Mouse (Mus musculus) left cerebral cortex, postnatal 14 days (tissue): ENCODE measurements around the gene Grik5. TPM values are rescaled to one million over a fixed set of nuclear protein-coding genes. Genes with fewer than 3 reads are reported as not detected.
A peak's percentile ranks its signal among the peaks of the same experiment; 100 is the strongest.
"Not testable (repeated sequence)": the region's sequence is repeated elsewhere in the genome, so short reads cannot be mapped to it uniquely, and the experiment has no call there.

Experiments used
- DNase-seq, 2 experiments: peaks; one replicate each; pipeline ENCODE4 v3.0.0; 2021 to 2022; ENCODE audit warnings: low spot score in 2 of 2, mixed read lengths in 1 of 2
- intact Hi-C: fragments of 180-260 bp; cut with DNase I; formaldehyde crosslinking; loops from one replicate; pipeline ENCODE4 v1.15.1; 2025
- total RNA-seq, 2 experiments: library from RNA; stranded (reverse); gene quantifications; 2 replicates each; pipeline ENCODE4 v1.2.3; 2021

Grik5 gene
- total RNA-seq, 2 experiments from 2014 or later: 264 to 270 TPM

- peak; percentile 68 to 73 for DNase-seq
- intact Hi-C loops: no loop called here
Measured at GRCm38 (mm10) chr7:25049295-25049930, 22.7 kb downstream of the Grik5 start.

- DNase-seq: peak; percentile 53 to 73
- intact Hi-C loops: no loop called here
Measured at GRCm38 (mm10) chr7:25047363-25047762, 24.8 kb downstream of the Grik5 start.

GRCm38 (mm10) chr7:25044599-25044998 is 27.5 kb downstream of the Grik5 start:
- intact Hi-C loops, DNase-seq: not testable (repeated sequence)

DNA sequence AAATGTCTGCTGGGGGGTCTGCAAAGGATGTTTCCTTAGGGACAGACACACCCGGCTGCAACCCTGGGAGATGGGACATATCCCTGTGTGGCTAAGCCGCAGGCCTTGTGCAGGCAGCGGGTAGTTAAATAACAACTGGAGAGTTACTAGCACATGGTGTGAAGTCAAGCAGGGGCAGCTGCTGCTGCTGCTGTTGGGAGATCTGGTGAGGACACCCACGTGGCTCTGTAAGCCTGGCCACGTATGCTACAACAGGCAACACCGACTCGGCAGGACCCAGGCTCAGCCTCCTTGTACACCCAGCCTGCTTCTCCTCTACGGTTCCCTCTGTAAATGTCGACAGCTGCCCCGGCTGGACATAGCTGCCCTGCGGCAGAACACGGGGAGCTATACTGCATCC is 30.2 kb downstream of the Grik5 start:
- DNase-seq: peak in 1 of 2 experiments; percentile 64
- intact Hi-C loops: no loop called here

DNA sequence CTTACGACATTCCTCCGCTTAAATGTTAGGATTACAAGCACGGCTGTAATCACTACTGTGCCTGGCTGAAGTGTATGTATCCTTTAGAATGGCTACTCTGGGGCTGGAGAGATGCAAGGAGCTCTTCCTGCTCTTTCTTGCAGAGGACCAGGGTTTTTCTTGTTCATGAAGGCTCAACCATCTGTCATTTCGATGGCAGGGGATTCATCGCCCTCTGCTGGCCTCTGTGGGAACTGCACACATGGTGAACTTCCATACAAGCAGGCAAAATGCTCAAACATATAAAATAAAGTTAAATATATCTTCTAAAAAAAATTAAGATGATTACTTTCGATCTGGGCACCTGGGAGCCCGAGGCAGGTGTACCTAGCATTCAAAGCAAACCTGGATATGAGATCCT is 36.2 kb downstream of the Grik5 start:
- DNase-seq: peak; percentile 87 to 89
- intact Hi-C loops: loop anchor here (5.0 kb wide), 1 partner anchor 36 kb away; the partner anchor contains the start of genes Grik5 and Zfp574

- DNase-seq: no peak
- intact Hi-C loops: loop anchor here (5.0 kb wide), 1 partner anchor 38 kb away; the partner anchor contains the start of genes Grik5 and Zfp574
Measured at GRCm38 (mm10) chr7:25034796-25035195, 37.4 kb downstream of the Grik5 start.

GRCm38 (mm10) chr7:25031528-25031927 is 40.6 kb downstream of the Grik5 start:
- no peak for DNase-seq
- intact Hi-C loops: no loop called here

GRCm38 (mm10) chr7:25030032-25030753 is 42.0 kb downstream of the Grik5 start:
- intact Hi-C loops: no loop called here

GRCm38 (mm10) chr7:25026452-25026851 is 45.7 kb downstream of the Grik5 start:
- intact Hi-C loops: no loop called here
- DNase-seq: no peak

More at GRCm38 (mm10) chr7:25030032-25030753, 42.0 kb downstream of the Grik5 start:
- DNase-seq: peak; percentile 79 to 84

- intact Hi-C loops: no loop called here
- no peak for DNase-seq
Measured at GRCm38 (mm10) chr7:25025855-25026439, 46.2 kb downstream of the Grik5 start.

- no peak for DNase-seq
- intact Hi-C loops: no loop called here
Measured at GRCm38 (mm10) chr7:25011592-25011991, 60.6 kb downstream of the Grik5 start.

GRCm38 (mm10) chr7:25010090-25010913 is 61.8 kb downstream of the Grik5 start:
- intact Hi-C loops: no loop called here
- peak; percentile 69 to 81 for DNase-seq

GRCm38 (mm10) chr7:25009099-25009700 is 62.9 kb downstream of the Grik5 start:
- DNase-seq: peak; percentile 78 to 86
- intact Hi-C loops: loop anchor here (5.0 kb wide), 1 partner anchor 63 kb away; the partner anchor contains the start of genes Grik5 and Zfp574

DNA sequence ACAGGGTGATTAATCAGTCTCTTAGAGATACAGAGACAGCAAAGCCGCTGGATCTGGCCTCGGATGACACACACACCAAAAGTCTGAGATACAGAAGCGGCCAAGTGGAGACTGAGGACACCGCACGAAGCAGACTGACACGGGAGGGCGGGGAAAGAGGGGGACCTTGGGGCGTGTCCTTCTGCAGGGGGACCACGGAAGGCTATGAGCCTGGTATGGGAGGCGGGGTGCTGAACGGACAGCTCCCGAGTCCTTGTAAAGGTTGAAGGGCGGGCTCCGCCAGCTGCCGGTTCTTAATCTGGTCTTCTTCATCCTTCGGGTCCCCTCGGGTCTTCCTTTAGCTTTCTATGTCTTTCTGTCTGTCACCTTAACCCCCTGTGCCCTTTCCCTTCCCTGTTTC is 63.5 kb downstream of the Grik5 start:
- peak; percentile 51 to 70 for DNase-seq
- intact Hi-C loops: loop anchor here (5.0 kb wide), 1 partner anchor 64 kb away; the partner anchor contains the start of genes Grik5 and Zfp574

DNA sequence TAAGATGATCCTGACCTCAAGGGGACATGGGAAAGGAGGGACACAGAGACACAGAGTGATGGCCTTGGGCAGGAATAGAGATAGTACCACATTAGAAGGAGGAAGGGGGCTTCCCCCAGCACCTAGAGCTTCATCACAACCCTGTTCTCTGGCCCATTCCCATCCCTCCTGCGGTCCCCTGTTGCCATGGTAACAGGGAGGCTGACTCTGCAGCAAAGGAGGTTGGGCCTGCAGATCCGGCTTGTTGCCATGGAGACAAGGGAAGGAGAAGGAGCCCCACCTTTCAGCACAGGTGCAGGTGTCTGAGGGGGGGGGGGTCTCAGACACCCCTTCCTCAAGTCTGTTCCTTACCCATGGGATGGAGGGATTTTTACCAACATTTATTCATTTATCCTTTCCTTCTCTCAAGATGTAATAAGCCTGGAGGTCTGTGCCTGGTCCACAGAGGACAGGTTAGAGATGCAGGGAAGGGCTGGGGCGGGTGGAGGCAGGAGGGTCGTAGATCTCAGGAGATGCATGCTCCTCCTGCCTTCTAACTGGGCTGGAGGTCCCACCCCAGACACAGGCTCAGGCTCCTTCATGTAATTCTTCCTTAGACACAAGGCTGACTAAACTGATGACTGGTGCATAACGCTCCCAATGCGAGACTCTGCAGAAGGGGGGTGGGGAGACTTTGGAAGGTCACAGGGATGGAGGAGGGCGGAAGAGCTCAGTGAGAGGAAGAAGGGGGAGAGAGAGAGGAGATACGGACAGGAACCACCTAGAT is 64.4 kb downstream of the Grik5 start:
- intact Hi-C loops: loop anchor here (5.0 kb wide), 1 partner anchor 65 kb away; the partner anchor contains the start of genes Grik5 and Zfp574
- peak; percentile 83 to 91 for DNase-seq

GRCm38 (mm10) chr7:25006586-25007364 is 65.4 kb downstream of the Grik5 start:
- intact Hi-C loops: loop anchor here (5.0 kb wide), 1 partner anchor 66 kb away; the partner anchor contains the start of genes Grik5 and Zfp574
- DNase-seq: peak; percentile 64 to 87

- intact Hi-C loops: loop anchor here (5.0 kb wide), 1 partner anchor 66 kb away; the partner anchor contains the start of genes Grik5 and Zfp574
- no peak for DNase-seq
Measured at GRCm38 (mm10) chr7:25006171-25006570, 66.0 kb downstream of the Grik5 start.
